Mouse (Mus musculus) spleen, postnatal 10 days (tissue): Measurements from ENCODE around the gene Pmm1.
A peak's percentile ranks its signal among the peaks of the same experiment; 100 is the strongest.

Experiments used
- DNase-seq, 2 experiments: peaks; one replicate each; pipeline ENCODE4 v3.0.0; 2021 to 2022; ENCODE audit warnings: low spot score in 2 of 2

Gene Pmm1

GRCm38 (mm10) chr15:81956457-81956856 lies 4.3 kb downstream of the Pmm1 start:
- DNase-seq: peak; percentile 45 to 69

GRCm38 (mm10) chr15:81955414-81955813 lies 5.3 kb downstream of the Pmm1 start:
- no peak for DNase-seq

- DNase-seq: no peak
Observed at GRCm38 (mm10) chr15:81954716-81955115, 6.0 kb downstream of the Pmm1 start.

GRCm38 (mm10) chr15:81954151-81954583 lies 6.6 kb downstream of the Pmm1 start:
- DNase-seq: no peak

- no peak for DNase-seq
Observed at GRCm38 (mm10) chr15:81952310-81952709, 8.4 kb downstream of the Pmm1 start.

GRCm38 (mm10) chr15:81951159-81951558 lies 9.6 kb downstream of the Pmm1 start:
- no peak for DNase-seq

GRCm38 (mm10) chr15:81950716-81951115 lies 10.0 kb downstream of the Pmm1 start:
- DNase-seq: no peak

GRCm38 (mm10) chr15:81949476-81950131 lies 11.1 kb downstream of the Pmm1 start:
- DNase-seq: no peak

GRCm38 (mm10) chr15:81949076-81949475 lies 11.7 kb downstream of the Pmm1 start:
- DNase-seq: no peak

GRCm38 (mm10) chr15:81943176-81943749 lies 17.5 kb downstream of the Pmm1 start:
- DNase-seq: no peak

GRCm38 (mm10) chr15:81941010-81941409 lies 19.7 kb downstream of the Pmm1 start:
- DNase-seq: no peak

GRCm38 (mm10) chr15:81940219-81940618 lies 20.5 kb downstream of the Pmm1 start:
- no peak for DNase-seq

- no peak for DNase-seq
Observed at GRCm38 (mm10) chr15:81939774-81940173, 21.0 kb downstream of the Pmm1 start.

GRCm38 (mm10) chr15:81939157-81939715 lies 21.5 kb downstream of the Pmm1 start:
- no peak for DNase-seq

- peak in 1 of 2 experiments; percentile 68 for DNase-seq
Observed at GRCm38 (mm10) chr15:81938246-81938645, 22.5 kb downstream of the Pmm1 start.

GRCm38 (mm10) chr15:81937098-81937972 lies 23.4 kb downstream of the Pmm1 start:
- no peak for DNase-seq

GRCm38 (mm10) chr15:81936679-81937078 lies 24.1 kb downstream of the Pmm1 start, which contains the start of gene Csdc2:
TSS of gene Csdc2 (plus strand) at chr15:81936759.
- no peak for DNase-seq

- no peak for DNase-seq
Observed at GRCm38 (mm10) chr15:81935869-81936637, 24.7 kb downstream of the Pmm1 start.

GRCm38 (mm10) chr15:81933986-81934385 lies 26.7 kb downstream of the Pmm1 start:
- DNase-seq: no peak

- DNase-seq: peak in 1 of 2 experiments; percentile 60
Observed at GRCm38 (mm10) chr15:81932951-81933470, 27.7 kb downstream of the Pmm1 start.

- DNase-seq: peak in 1 of 2 experiments; percentile 61
Observed at GRCm38 (mm10) chr15:81928277-81928676, 32.5 kb downstream of the Pmm1 start.
